8 mouse cellular contexts compared by ENCODE assay signal in the genomic region with DNA sequence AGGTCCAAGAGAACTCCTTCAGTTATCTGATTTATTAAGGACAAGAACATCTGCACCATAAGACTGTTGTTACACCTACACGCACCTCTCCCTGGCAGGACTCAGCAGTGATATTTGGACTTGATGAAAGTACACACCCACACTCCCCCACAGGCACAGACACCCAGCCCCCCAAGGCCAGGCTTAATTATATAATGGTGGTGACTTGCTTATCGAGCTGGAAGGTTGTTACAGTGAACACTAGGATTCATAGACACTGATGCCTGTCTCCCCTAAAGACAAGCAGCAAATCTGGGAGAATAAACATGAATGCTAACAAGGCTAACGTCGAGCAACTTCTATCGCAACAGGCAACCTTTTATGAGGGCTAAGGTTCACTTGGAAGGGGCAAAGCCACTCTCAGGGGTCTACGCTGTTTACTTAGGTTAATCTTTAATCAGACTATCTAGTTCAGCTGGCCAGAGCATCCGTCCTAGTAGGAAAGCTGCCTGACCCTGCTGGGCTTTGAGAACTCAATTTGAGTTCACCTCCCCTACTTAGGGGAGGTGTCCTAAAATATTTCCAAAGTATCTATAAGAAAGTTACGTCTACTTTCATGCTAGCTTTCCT. TPM values are rescaled to one million over a fixed set of nuclear protein-coding genes. Genes with fewer than 3 reads are reported as not detected.
A peak's percentile ranks its signal among the peaks of the same experiment; 100 is the strongest.
DNase-seq lines count a peak whose midpoint lies in the region; ATAC-seq and TF ChIP-seq lines count a peak whose summit lies in the region.

No protein-coding gene starts in this region.

- no peak for ATAC-seq in lung, embryonic 15.5 days (ENCODE audit: borderline replicate concordance, extremely low read depth, low FRiP score, low TSS enrichment)
- ATAC-seq in embryonic facial prominence, embryonic 15.5 days (ENCODE audit: insufficient number of reproducible peaks, low FRiP score, low TSS enrichment, low read depth), result no peak

- H3ac ChIP-seq in myocyte (ENCODE audit: control insufficient read depth, insufficient read length), result no peak overlapping the region

- H3K9me3 ChIP-seq in lung, embryonic 15.5 days, result no peaks in the 10 kb centered on the region
- no peaks in the 10 kb centered on the region for H3K9me3 ChIP-seq in embryonic facial prominence, embryonic 15.5 days (replicated peaks)

- peak overlapping the region; percentile 60 for H3K4me2 ChIP-seq in lung, embryonic 15.5 days
- H3K4me2 ChIP-seq in embryonic facial prominence, embryonic 15.5 days (replicated peaks), result peak overlapping the region; percentile 63
- H3K4me2 ChIP-seq in myocyte (ENCODE audit: low read depth), result peak overlapping the region; percentile 81

- no peak for TF ChIP-seq POLR2A in myocyte (IDR thresholded peaks at IDR 0.05; ENCODE audit: insufficient read length, low read depth)

- H3K36me3 ChIP-seq in lung, embryonic 15.5 days, result peaks cover 22% of the 10 kb centered on the region
- H3K36me3 ChIP-seq in embryonic facial prominence, embryonic 15.5 days, result peaks cover 22% of the 10 kb centered on the region
- H3K36me3 ChIP-seq in myocyte (ENCODE audit: control insufficient read depth, insufficient read depth), result peaks cover 17% of the 10 kb centered on the region

- peak overlapping the region; percentile 71 for H3K4me3 ChIP-seq in lung, embryonic 15.5 days
- H3K4me3 ChIP-seq in embryonic facial prominence, embryonic 15.5 days (replicated peaks), result peak overlapping the region; percentile 71
- peak overlapping the region; percentile 56 for H3K4me3 ChIP-seq in myocyte

- H3K79me2 ChIP-seq in myocyte (ENCODE audit: control insufficient read depth, insufficient read depth), result peaks cover 40% of the 10 kb centered on the region

- H3K27me3 ChIP-seq in lung, embryonic 15.5 days, result no peaks in the 10 kb centered on the region
- no peaks in the 10 kb centered on the region for H3K27me3 ChIP-seq in embryonic facial prominence, embryonic 15.5 days
- no peaks in the 10 kb centered on the region for H3K27me3 ChIP-seq in myocyte (ENCODE audit: control insufficient read depth, insufficient read depth, insufficient read length)

- H3K9ac ChIP-seq in lung, embryonic 15.5 days, result peak overlapping the region; percentile 74; the same call in 1 of the 2 replicates
- H3K9ac ChIP-seq in embryonic facial prominence, embryonic 15.5 days, result peak overlapping the region; percentile 76

- peak overlapping the region; percentile 43; the same call in 1 of the 2 replicates for H3K27ac ChIP-seq in lung, embryonic 15.5 days
- peak overlapping the region; percentile 72 for H3K27ac ChIP-seq in embryonic facial prominence, embryonic 15.5 days (replicated peaks)

- H3K4me1 ChIP-seq in lung, embryonic 15.5 days, result peaks cover 24% of the 10 kb centered on the region
- H3K4me1 ChIP-seq in embryonic facial prominence, embryonic 15.5 days, result peaks cover 13% of the 10 kb centered on the region

- WGBS in lung, embryonic 15.5 days, result 24% methylated on average over 8 of the region's 8 CpGs
- WGBS in embryonic facial prominence, embryonic 15.5 days, result 17% methylated on average over 8 of the region's 8 CpGs

- no peak for DNase-seq in lung, postnatal 10 days
- DNase-seq in kidney, adult 8-10 months, result peak; percentile 65 to 76
- no peak for DNase-seq in spleen, postnatal 36 days (ENCODE audit: low spot score in 2 of 2)
- DNase-seq in gastrocnemius, adult 8-10 months (ENCODE audit: low spot score in 2 of 2), result no peak
- DNase-seq in ovary, postnatal 10 days (ENCODE audit: low spot score), result no peak

TF ChIP-seq in myocyte, 11 proteins besides CTCF, POLR2A, EP300 and RAD21:
- TF ChIP-seq TCF12 (IDR thresholded peaks at IDR 0.05; ENCODE audit: insufficient read depth, poor library complexity, severe bottlenecking) (no peak), MYOD1 (IDR thresholded peaks at IDR 0.05; ENCODE audit: control insufficient read depth in 1 of 3, insufficient read length in 2 of 3, low read depth in 2 of 3) (no peak), MYOG (IDR thresholded peaks at IDR 0.05; ENCODE audit: control insufficient read depth in 1 of 3, insufficient read depth in 1 of 3, insufficient read length in 2 of 3, low read depth in 2 of 3) (no peak), TCF3 (IDR thresholded peaks at IDR 0.05; ENCODE audit: insufficient read length, low read depth) (no peak), CEBPB (IDR thresholded peaks at IDR 0.05; ENCODE audit: insufficient read depth, poor library complexity, severe bottlenecking) (no peak), POLR2AphosphoS2 (IDR thresholded peaks at IDR 0.05; ENCODE audit: insufficient read length, low read depth) (no peak), REST (IDR thresholded peaks at IDR 0.05; ENCODE audit: insufficient read depth, insufficient read length) (no peak), USF1 (IDR thresholded peaks at IDR 0.05; ENCODE audit: low read depth) (no peak), MAX (IDR thresholded peaks at IDR 0.05; ENCODE audit: low read depth) (no peak), SRF (IDR thresholded peaks at IDR 0.05; ENCODE audit: control insufficient read depth, insufficient read length, low read depth) (no peak), E2F4 (IDR thresholded peaks at IDR 0.05; ENCODE audit: insufficient read depth) (no peak)

RNA-seq across cellular contexts. Expression of gene Net1, which starts 26.4 kb away (rescaled TPM):
- polyA plus RNA-seq in lung, embryonic 15.5 days (2015; fragmentation: Nextera tagmentation; extraction: Ambion mirVana), result 89.7 and 90.6 TPM in 2 replicates
- polyA plus RNA-seq in embryonic facial prominence, embryonic 15.5 days (2015; fragmentation: Nextera tagmentation; extraction: Ambion mirVana), result 144 and 149 TPM in 2 replicates
- polyA plus RNA-seq in myocyte (2012; fragmentation: generic; extraction: Trizol), result 13.7 TPM
- total RNA-seq in gastrocnemius, adult 8-10 months (2022), result 10 to 100 TPM; 35.0 to 54.8 (median 44.8) TPM

RNA-seq across cellular contexts. Expression of gene Tubal3, which starts 26.5 kb away (rescaled TPM):
- not detected in 2 replicates for polyA plus RNA-seq in lung, embryonic 15.5 days (2015; fragmentation: Nextera tagmentation; extraction: Ambion mirVana)
- not detected in 2 replicates for polyA plus RNA-seq in embryonic facial prominence, embryonic 15.5 days (2015; fragmentation: Nextera tagmentation; extraction: Ambion mirVana)
- polyA plus RNA-seq in myocyte (2012; fragmentation: generic; extraction: Trizol), result not detected
- total RNA-seq in gastrocnemius, adult 8-10 months (2022), result not detected

RNA-seq across cellular contexts. Expression of gene Calm5, which starts 37.6 kb away (rescaled TPM):
- not detected in 2 replicates for polyA plus RNA-seq in lung, embryonic 15.5 days (2015; fragmentation: Nextera tagmentation; extraction: Ambion mirVana)
- polyA plus RNA-seq in embryonic facial prominence, embryonic 15.5 days (2015; fragmentation: Nextera tagmentation; extraction: Ambion mirVana), result 2.9 and 3.2 TPM in 2 replicates
- not detected for polyA plus RNA-seq in myocyte (2012; fragmentation: generic; extraction: Trizol)
- not detected for total RNA-seq in gastrocnemius, adult 8-10 months (2022)

RNA-seq across cellular contexts. Expression of gene Ucn3, which starts 53.6 kb away (rescaled TPM):
- not detected in 2 replicates for polyA plus RNA-seq in lung, embryonic 15.5 days (2015; fragmentation: Nextera tagmentation; extraction: Ambion mirVana)
- polyA plus RNA-seq in embryonic facial prominence, embryonic 15.5 days (2015; fragmentation: Nextera tagmentation; extraction: Ambion mirVana), result not detected in 2 replicates
- polyA plus RNA-seq in myocyte (2012; fragmentation: generic; extraction: Trizol), result not detected
- not detected for total RNA-seq in gastrocnemius, adult 8-10 months (2022)

RNA-seq across cellular contexts. Expression of gene Calm4, which starts 54.0 kb away (rescaled TPM):
- polyA plus RNA-seq in lung, embryonic 15.5 days (2015; fragmentation: Nextera tagmentation; extraction: Ambion mirVana), result not detected in 2 replicates
- 477 and 521 TPM in 2 replicates for polyA plus RNA-seq in embryonic facial prominence, embryonic 15.5 days (2015; fragmentation: Nextera tagmentation; extraction: Ambion mirVana)
- polyA plus RNA-seq in myocyte (2012; fragmentation: generic; extraction: Trizol), result 0.05 TPM
- 1 to 10 TPM in 2 of 4 experiments, not detected in 2; 1.1 to 2.2 TPM for total RNA-seq in gastrocnemius, adult 8-10 months (2022)

Comparison
In these comparisons a context has a peak if more than half of its experiments do, and no peak if none do; other contexts are left out.
1. DNase-seq: peak in kidney, adult 8-10 months (2 of 2); none in lung, postnatal 10 days (single experiment), spleen, postnatal 36 days (0 of 2), gastrocnemius, adult 8-10 months (0 of 2) and ovary, postnatal 10 days (single experiment).
2. Peak in every context shown above with its lines, with median percentiles within 50 percentile points of each other: H3K4me2 ChIP-seq and H3K4me3 ChIP-seq.